Mouse (Mus musculus) hindbrain, embryonic 14.5 days (tissue): ENCODE results near the gene Otop2. TPM values are rescaled to one million over a fixed set of nuclear protein-coding genes. Genes with fewer than 3 reads are reported as not detected.
A peak's percentile ranks its signal among the peaks of the same experiment; 100 is the strongest.

ENCODE experiments used
- ATAC-seq: fragments of 200-750 bp; cut with Nextera tagmentation; 2 replicates; pipeline ENCODE4 v1.8.0; 2017; ENCODE audit warnings: moderate number of reproducible peaks, mild to moderate bottlenecking, moderate TSS enrichment, moderate library complexity; ENCODE audit not compliant: low FRiP score
- DNase-seq: peaks from one replicate; pipeline ENCODE4 v3.0.0-alpha.2; 2015; ENCODE audit warnings: low spot score
- H3K27ac ChIP-seq: fragments of 300-500 bp; sonication (generic); 2 replicates; pipeline ENCODE4 v1.5.1; 2014; ENCODE audit warnings: mild to moderate bottlenecking, moderate library complexity
- H3K27me3 ChIP-seq: fragments of 300-500 bp; sonication (generic); 2 replicates; pipeline ENCODE4 v1.6.1; 2014; ENCODE audit warnings: mild to moderate bottlenecking, low read length, mixed read lengths; ENCODE audit not compliant: control insufficient read depth, insufficient read depth
- H3K36me3 ChIP-seq: fragments of 300-500 bp; sonication (generic); replicated peaks from 2 replicates; pipeline ENCODE4 v1.6.1; 2014; ENCODE audit not compliant: control insufficient read depth, insufficient read depth
- H3K4me1 ChIP-seq: fragments of 300-500 bp; sonication (generic); replicated peaks from 2 replicates; pipeline ENCODE4 v1.6.1; 2014; ENCODE audit warnings: antibody characterized with exemption, low read length, mixed read lengths; ENCODE audit not compliant: control insufficient read depth, insufficient read depth
- H3K4me2 ChIP-seq: fragments of 300-500 bp; sonication (generic); replicated peaks from 2 replicates; pipeline ENCODE4 v1.6.1; 2014; ENCODE audit warnings: mild to moderate bottlenecking, moderate library complexity
- H3K4me3 ChIP-seq: fragments of 300-500 bp; sonication (generic); replicated peaks from 2 replicates; pipeline ENCODE4 v1.5.1; 2014; ENCODE audit warnings: mild to moderate bottlenecking, low read length
- H3K9ac ChIP-seq: fragments of 300-500 bp; sonication (generic); 2 replicates; pipeline ENCODE4 v1.6.1; 2014
- H3K9me3 ChIP-seq: fragments of 300-500 bp; sonication (generic); 2 replicates; pipeline ENCODE4 v1.6.1; 2016; ENCODE audit warnings: low read length; ENCODE audit not compliant: control insufficient read depth
- WGBS: fragments of 180-500 bp; shearing (Covaris S2); extraction: QIAGEN DNeasy Blood & Tissue Kit; methylation state at CpG from one replicate; pipeline ENCODE4 v1.1.7; 2014; 5-methylcytosine and 5-hydroxymethylcytosine counted together
- polyA plus RNA-seq: library from polyadenylated mRNA; unstranded; fragments of >200 nt; fragmentation: Nextera tagmentation; extraction: Ambion mirVana; gene quantifications from 2 replicates; pipeline ENCODE4 v1.2.1, GENCODE M21; 2014

The Otop2 gene
- polyA plus RNA-seq, 1 experiment from 2014 or later = 0.08 TPM

DNA sequence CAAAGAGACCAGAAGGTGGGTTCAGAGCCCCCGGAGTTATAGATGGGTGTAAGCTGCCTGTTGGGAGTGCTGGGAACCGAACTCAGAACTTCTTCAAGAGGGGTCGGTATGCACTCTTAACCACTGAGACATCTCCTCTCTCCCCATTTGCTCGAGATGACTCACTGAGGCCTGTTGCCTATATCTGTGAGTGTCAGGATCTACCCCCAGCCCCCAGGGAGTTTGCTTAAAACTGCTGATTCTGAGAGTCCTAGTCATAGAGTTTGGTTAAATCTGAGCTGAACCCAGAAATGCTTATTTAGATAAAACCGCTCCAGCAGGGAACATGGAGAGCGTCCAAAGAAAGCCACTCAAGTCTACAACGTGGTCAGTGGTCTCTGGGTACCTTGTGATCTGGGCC lies 32.8 kb upstream of the Otop2 start:
- Histone ChIP-seq H3K27ac (no peak overlapping the region), H3K4me3 (no peak overlapping the region), H3K27me3 (peaks cover 6% of the 10 kb centered on the region), H3K9me3 (no peaks in the 10 kb centered on the region), H3K9ac (no peak overlapping the region), H3K4me1 (peaks cover 18% of the 10 kb centered on the region), H3K4me2 (no peak overlapping the region), H3K36me3 (peaks cover 14% of the 10 kb centered on the region; the same call in 1 of the 2 replicates)
- no peak for ATAC-seq
- DNase-seq = no peak
- 88% methylated on average over 7 of the region's 7 CpGs for WGBS

- WGBS = 90% methylated on average over 6 of the region's 6 CpGs
- Histone ChIP-seq H3K4me3 (no peak overlapping the region), H3K27ac (no peak overlapping the region), H3K9ac (no peak overlapping the region), H3K4me1 (peaks cover 18% of the 10 kb centered on the region), H3K27me3 (no peaks in the 10 kb centered on the region), H3K9me3 (no peaks in the 10 kb centered on the region), H3K4me2 (no peak overlapping the region), H3K36me3 (0 out of 2 replicates have a peak, but pooled peaks cover 8% of the 10 kb centered on the region)
- no peak for DNase-seq
- no peak for ATAC-seq
Observed at GRCm38 (mm10) chr11:115274771-115275170, 32.2 kb upstream of the Otop2 start.

DNA sequence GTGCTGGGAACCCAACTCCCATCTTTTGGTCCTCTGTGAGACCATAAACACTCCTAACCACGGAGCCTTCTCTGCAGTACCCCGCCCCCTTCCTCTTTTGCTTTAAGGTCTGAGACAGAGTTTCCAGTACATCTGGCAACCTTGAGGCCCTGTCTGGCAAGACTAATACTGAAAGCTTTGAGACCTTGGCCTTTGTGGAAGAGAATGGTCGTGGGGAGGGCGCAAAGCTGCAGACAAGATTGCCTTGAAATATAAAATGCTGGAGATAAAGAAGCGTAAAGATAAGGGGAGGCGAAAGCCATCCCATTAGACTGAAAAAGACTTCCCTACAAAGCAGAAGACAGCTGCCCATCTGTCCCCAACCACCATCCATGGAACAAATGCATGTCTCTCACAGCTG lies 31.5 kb upstream of the Otop2 start:
- H3K36me3 ChIP-seq = 0 out of 2 replicates have a peak, but pooled peaks cover 7% of the 10 kb centered on the region
- peak overlapping the region; percentile 65 for H3K4me2 ChIP-seq
- 94% methylated on average over 6 of the region's 6 CpGs for WGBS
- no peaks in the 10 kb centered on the region for H3K27me3 ChIP-seq
- no peaks in the 10 kb centered on the region for H3K9me3 ChIP-seq
- no peak for ATAC-seq
- H3K4me3 ChIP-seq = peak overlapping the region; percentile 54; the same call in 1 of the 2 replicates
- no peak overlapping the region for H3K27ac ChIP-seq
- no peak for DNase-seq
- peak overlapping the region; percentile 59 for H3K9ac ChIP-seq
- peaks cover 18% of the 10 kb centered on the region for H3K4me1 ChIP-seq

- no peak for DNase-seq
- H3K27me3 ChIP-seq = no peaks in the 10 kb centered on the region
- no peaks in the 10 kb centered on the region for H3K9me3 ChIP-seq
- peak overlapping the region; percentile 59 for H3K9ac ChIP-seq
- no peak for ATAC-seq
- H3K4me1 ChIP-seq = peaks cover 18% of the 10 kb centered on the region
- peak overlapping the region; percentile 65 for H3K4me2 ChIP-seq
- 0 out of 2 replicates have a peak, but pooled peaks cover 7% of the 10 kb centered on the region for H3K36me3 ChIP-seq
- peak overlapping the region; percentile 54 for H3K4me3 ChIP-seq
- 63% methylated on average over 3 of the region's 3 CpGs for WGBS
- H3K27ac ChIP-seq = peak overlapping the region; percentile 85; the same call in 1 of the 2 replicates
Observed at GRCm38 (mm10) chr11:115275954-115276353, 31.0 kb upstream of the Otop2 start.

DNA sequence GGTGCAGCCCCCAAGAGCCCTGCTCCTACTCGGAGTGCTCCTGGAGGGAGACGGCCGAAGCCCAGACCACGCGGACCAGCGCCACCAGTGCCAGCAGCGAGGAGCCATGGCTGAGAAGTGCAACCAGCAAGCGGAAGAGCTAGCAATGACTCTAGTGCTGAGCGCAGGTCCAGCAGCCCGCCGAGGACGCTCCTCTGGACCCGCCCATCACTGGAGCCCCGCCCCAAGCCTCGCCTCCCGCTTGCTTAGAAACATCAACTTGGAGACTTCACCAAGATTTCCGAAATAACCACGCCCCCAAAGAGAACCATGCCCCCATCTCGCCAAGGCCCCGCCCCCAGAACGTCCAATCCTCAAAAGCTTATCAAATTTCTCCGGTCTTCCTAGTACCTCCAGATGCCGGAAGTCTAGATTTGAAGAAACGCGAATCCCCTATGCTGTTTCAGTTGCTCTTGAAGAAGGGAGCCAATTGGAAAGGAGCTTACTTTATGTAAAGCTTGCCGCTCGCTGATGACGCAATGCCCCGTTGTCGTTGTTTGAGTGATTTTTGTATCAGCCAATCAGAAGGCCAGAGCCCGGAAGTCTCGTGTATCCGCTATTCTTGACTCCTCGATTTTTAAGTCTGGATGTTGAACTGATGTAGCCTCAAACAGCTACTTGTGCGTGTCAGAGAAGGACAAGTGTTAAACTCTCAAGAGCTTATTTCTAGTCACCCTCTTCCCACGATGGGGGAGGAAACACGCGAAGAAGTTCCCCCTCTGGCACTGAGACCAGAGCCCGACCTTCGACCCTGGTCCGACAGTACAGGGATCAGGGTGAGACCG lies 30.0 kb upstream of the Otop2 start, which contains the start of gene Fdxr:
Gene Fdxr, minus strand, starts transcription at position 271 of the 824 bp plus-strand sequence.
- Histone ChIP-seq H3K9ac (peak within 1 kb of the TSS; percentile 63), H3K4me2 (peak within 1 kb of the TSS; percentile 74), H3K9me3 (no peaks in the 10 kb centered on the region), H3K4me3 (peak within 1 kb of the TSS; percentile 54), H3K4me1 (peaks cover 18% of the 10 kb centered on the region), H3K27me3 (no peaks in the 10 kb centered on the region), H3K27ac (peak within 1 kb of the TSS; percentile 85), H3K36me3 (0 out of 2 replicates have a peak, but pooled peaks cover 7% of the 10 kb centered on the region)
- DNase-seq = peak; percentile 100
- under 1% methylated on average over 42 of the region's 42 CpGs for WGBS
- ATAC-seq = peak; percentile 96

DNA sequence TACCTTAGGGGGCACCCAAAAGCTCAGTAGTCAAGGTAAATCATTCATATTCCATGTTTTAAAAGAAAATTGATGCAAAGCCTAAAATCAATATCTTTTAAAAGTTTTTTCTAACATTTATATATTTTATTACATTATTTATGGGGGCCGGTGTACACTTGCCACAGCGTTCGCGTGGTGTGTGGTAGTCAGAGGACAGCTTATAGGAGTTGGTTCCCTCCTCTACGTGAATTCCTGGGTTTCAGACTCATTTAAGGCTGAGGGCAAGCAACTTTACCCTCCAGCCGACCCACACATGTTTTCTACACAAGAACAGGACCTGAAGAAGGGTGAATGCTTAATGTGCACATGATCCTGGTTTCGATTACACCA lies 29.4 kb upstream of the Otop2 start:
- peaks cover 18% of the 10 kb centered on the region for H3K4me1 ChIP-seq
- H3K9me3 ChIP-seq = no peaks in the 10 kb centered on the region
- H3K36me3 ChIP-seq = 0 out of 2 replicates have a peak, but pooled peaks cover 2% of the 10 kb centered on the region
- ATAC-seq = no peak
- DNase-seq = no peak
- H3K4me3 ChIP-seq = peak overlapping the region; percentile 54
- peak overlapping the region; percentile 76 for H3K27ac ChIP-seq
- peak overlapping the region; percentile 63 for H3K9ac ChIP-seq
- H3K4me2 ChIP-seq = peak overlapping the region; percentile 74
- no peaks in the 10 kb centered on the region for H3K27me3 ChIP-seq
- 19% methylated on average over 7 of the region's 7 CpGs for WGBS

DNA sequence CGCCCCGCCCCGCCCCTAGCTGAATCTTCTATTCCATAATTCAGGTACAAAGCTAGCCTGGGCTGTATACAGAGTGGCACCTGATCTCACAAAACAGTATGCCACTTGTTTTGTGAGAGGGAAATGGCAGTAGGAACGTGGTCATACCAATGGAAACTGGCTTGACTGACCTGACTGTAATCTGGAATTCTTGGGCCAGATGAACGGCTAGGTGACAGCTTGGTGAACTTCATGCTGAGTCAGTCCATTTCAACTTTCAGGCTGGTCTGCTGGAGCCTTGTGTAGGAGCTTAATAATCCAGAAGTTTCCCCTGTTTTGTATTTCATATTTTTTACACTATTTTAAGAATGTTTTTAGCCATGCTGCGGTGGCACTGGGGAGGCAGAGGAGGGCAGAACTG lies 28.8 kb upstream of the Otop2 start:
- ATAC-seq = no peak
- 0 out of 2 replicates have a peak overlapping the region, but pooled peaks have one; percentile 74 for H3K4me2 ChIP-seq
- no peaks in the 10 kb centered on the region for H3K36me3 ChIP-seq
- H3K9ac ChIP-seq = no peak overlapping the region
- no peaks in the 10 kb centered on the region for H3K9me3 ChIP-seq
- no peak overlapping the region for H3K4me3 ChIP-seq
- WGBS = 83% methylated on average over 6 of the region's 6 CpGs
- DNase-seq = no peak
- H3K27me3 ChIP-seq = no peaks in the 10 kb centered on the region
- peaks cover 18% of the 10 kb centered on the region for H3K4me1 ChIP-seq
- no peak overlapping the region for H3K27ac ChIP-seq

GRCm38 (mm10) chr11:115279726-115280125 lies 27.2 kb upstream of the Otop2 start:
- H3K27ac ChIP-seq = no peak overlapping the region
- DNase-seq (no peak), ATAC-seq (no peak)
- no peak overlapping the region for H3K4me3 ChIP-seq
- no peaks in the 10 kb centered on the region for H3K36me3 ChIP-seq
- H3K9ac ChIP-seq = no peak overlapping the region
- 74% methylated on average over 1 of the region's 1 CpGs for WGBS
- no peaks in the 10 kb centered on the region for H3K9me3 ChIP-seq
- no peak overlapping the region for H3K4me2 ChIP-seq
- H3K27me3 ChIP-seq = no peaks in the 10 kb centered on the region
- peaks cover 18% of the 10 kb centered on the region for H3K4me1 ChIP-seq

- ATAC-seq (no peak), DNase-seq (no peak)
- no peak overlapping the region for H3K9ac ChIP-seq
- H3K27me3 ChIP-seq = no peaks in the 10 kb centered on the region
- 0 out of 2 replicates have a peak overlapping the region, but pooled peaks have one; percentile 9 for H3K27ac ChIP-seq
- H3K4me2 ChIP-seq = no peak overlapping the region
- peaks cover 9% of the 10 kb centered on the region; the same call in 1 of the 2 replicates for H3K4me1 ChIP-seq
- no peaks in the 10 kb centered on the region for H3K9me3 ChIP-seq
- no peak overlapping the region for H3K4me3 ChIP-seq
- H3K36me3 ChIP-seq = no peaks in the 10 kb centered on the region
- 76% methylated on average over 8 of the region's 8 CpGs for WGBS
Observed at GRCm38 (mm10) chr11:115282295-115282694, 24.7 kb upstream of the Otop2 start.
